Comparison of ENCODE assay signal across 8 mouse cellular contexts in the genomic region with DNA sequence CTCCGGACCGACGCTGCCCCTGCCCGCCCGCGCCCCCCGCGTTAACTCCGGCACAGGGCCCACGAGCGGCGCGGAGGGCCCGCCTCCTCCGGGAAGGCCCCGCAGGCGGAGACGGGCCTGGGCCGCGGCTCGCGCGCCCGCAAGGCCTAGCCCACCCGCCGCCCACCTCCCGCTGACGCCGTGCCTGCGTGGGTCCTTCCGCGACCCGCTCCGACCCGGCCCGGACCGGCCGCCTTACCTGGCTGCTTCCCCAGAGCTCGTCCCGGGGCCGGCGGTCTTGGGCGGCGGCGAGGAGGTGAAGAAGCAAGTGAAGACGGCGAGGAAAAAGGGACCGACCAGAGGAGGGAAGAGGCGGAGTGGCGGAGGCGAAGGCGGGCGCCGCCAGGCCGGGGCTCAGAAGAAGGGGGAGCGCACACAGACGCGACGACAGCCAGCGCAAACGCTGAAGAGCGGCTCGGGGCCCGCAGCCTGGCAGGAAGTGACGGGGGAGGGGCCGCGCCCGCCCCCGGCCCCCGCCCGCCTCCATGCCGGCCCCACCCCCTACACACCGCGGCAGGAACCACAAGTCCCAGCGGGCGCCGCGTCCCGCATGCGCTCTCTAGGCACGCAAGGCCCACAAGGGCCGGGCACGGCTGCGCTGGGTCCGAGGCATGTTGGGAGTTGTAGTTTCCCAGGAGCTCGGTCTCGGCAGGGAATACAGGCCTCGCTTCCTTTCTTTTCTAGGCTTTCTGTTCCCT. TPM values are rescaled to one million over a fixed set of nuclear protein-coding genes. Genes with fewer than 3 reads are reported as not detected.
DNase-seq lines count a peak whose midpoint lies in the region; ATAC-seq lines count a peak whose summit lies in the region.

Stau1 (minus strand) TSS at position 504 of the 737 bp plus-strand sequence.

- peak within 1 kb of the TSS; percentile 100 for H3K9ac ChIP-seq in hindbrain, embryonic 12.5 days

- under 1% methylated on average over 75 of the region's 88 CpGs for WGBS in hindbrain, embryonic 12.5 days

- DNase-seq in NIH3T3 (ENCODE audit: low read depth) = peak; percentile 99
- DNase-seq in cerebellum, postnatal 10 days = peak; percentile 98 to 99
- DNase-seq in frontal cortex, postnatal 10 days (ENCODE audit: low spot score in 2 of 2) = peak; percentile 93 to 95
- peak; percentile 92 to 98 for DNase-seq in layer of hippocampus, postnatal 14 days (ENCODE audit: low spot score in 2 of 2)
- peak; percentile 96 for DNase-seq in lung, postnatal 14 days
- peak; percentile 89 for DNase-seq in retina, adult 2 months (ENCODE audit: low read depth, low spot score)
- DNase-seq in thymus, postnatal 36 days = peak; percentile 91 to 97

- peaks cover 38% of the 10 kb centered on the region for H3K4me1 ChIP-seq in hindbrain, embryonic 12.5 days

- H3K27me3 ChIP-seq in hindbrain, embryonic 12.5 days = no peaks in the 10 kb centered on the region

- H3K36me3 ChIP-seq in hindbrain, embryonic 12.5 days = no peaks in the 10 kb centered on the region

- peak; percentile 99 for ATAC-seq in hindbrain, embryonic 12.5 days (ENCODE audit: low FRiP score)

- peak within 1 kb of the TSS; percentile 98 for H3K27ac ChIP-seq in hindbrain, embryonic 12.5 days

- peak within 1 kb of the TSS; percentile 100 for H3K4me3 ChIP-seq in hindbrain, embryonic 12.5 days

- no peaks in the 10 kb centered on the region for H3K9me3 ChIP-seq in hindbrain, embryonic 12.5 days (replicated peaks)

- H3K4me2 ChIP-seq in hindbrain, embryonic 12.5 days (replicated peaks) = peak within 1 kb of the TSS; percentile 92

RNA-seq across cellular contexts. Expression of gene Stau1, which starts in this region (rescaled TPM):
- polyA plus RNA-seq in hindbrain, embryonic 12.5 days (2016; fragmentation: Nextera tagmentation; extraction: Ambion mirVana) = 115 and 130 TPM in 2 replicates
- 10 to 100 TPM; 69.5 to 70.3 TPM for total RNA-seq in layer of hippocampus, postnatal 14 days (2021)

Comparison
In these comparisons a context has a peak if more than half of its experiments do, and no peak if none do; other contexts are left out.
1. Peak in every context shown above with its lines: DNase-seq, ATAC-seq, H3K4me3 ChIP-seq and H3K27ac ChIP-seq.